Mouse (Mus musculus): ENCODE results near the gene Acox2. TPM values are rescaled to one million over a fixed set of nuclear protein-coding genes. Genes with fewer than 3 reads are reported as not detected.
A peak's percentile ranks its signal among the peaks of the same experiment; 100 is the strongest.

Acox2 gene
- polyA plus RNA-seq, 1 experiment: 1.3 TPM

DNA sequence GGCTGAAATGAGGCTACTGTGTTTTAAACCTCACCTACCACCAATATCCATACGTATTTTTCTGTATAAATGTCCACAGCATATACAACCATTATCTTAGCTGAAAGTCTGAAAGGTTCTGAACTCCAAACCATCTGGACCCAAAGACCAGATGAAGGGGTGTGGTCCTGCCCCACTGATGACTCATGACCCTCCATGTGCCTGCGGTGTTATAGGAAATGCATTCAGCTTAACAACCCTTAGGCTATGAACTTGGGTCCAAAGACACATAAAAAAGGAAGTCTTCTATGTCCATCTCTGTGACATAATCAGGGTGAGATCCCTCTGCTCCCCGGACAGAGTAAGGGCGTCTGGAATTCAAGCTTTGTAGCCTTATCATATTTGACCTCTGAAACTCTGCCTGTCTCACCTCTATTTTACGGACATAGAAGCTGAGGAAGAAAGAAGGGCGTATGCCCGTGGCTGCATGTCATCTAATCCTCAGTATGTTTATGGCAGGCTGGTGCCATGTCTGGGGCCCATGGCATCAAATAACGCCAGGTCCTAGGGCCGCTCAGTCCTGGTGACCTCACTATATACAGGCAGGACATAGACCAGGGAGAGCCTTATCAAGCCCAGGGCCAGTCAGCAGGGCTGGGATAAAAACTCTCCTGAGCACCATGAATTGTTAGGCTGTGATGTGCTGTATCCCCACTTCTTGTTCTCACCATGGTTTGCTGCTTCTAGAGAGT is 8.8 kb downstream of the Acox2 start:
- DNase-seq (ENCODE audit: low read depth): no peak

DNA sequence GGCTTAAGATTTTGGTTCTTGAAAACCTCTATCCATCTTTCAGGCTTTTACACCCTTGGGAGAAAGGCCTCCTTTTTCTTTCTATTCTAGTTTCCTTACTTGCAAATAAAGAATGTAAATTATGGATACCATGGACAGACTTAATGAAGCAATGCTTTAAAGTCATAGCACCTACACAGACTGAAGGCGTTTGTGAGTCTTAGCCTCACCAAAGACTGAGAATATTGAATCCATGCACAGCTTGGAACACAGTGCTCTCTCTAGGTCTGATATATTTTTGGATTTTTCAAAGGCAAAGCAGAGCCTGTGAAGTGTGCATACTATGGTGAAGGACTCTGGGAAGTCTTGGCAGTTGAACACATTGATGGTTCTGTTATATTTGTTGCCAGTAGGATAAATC is 9.9 kb downstream of the Acox2 start:
- no peak for DNase-seq (ENCODE audit: low read depth)

DNA sequence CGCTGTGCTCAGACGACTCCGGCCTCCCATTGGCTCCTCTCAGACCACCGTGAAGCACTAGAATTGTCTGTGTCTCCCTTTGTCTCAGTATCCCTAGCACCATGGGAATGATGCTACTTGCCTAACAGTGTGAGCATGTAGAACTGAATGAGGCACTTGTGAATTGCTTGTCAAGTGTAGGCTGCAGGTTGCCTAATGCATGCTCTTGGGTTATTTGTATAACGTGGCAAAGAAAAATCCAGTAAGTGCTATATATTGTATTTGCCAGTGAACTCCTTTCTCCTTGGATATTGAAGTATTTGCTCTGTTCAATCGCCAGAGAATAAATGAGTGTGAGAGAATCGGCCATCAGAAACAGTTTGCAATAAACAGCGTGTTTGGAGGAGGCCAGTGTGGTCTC is 12.3 kb downstream of the Acox2 start:
- no peak for DNase-seq (ENCODE audit: low read depth)

DNA sequence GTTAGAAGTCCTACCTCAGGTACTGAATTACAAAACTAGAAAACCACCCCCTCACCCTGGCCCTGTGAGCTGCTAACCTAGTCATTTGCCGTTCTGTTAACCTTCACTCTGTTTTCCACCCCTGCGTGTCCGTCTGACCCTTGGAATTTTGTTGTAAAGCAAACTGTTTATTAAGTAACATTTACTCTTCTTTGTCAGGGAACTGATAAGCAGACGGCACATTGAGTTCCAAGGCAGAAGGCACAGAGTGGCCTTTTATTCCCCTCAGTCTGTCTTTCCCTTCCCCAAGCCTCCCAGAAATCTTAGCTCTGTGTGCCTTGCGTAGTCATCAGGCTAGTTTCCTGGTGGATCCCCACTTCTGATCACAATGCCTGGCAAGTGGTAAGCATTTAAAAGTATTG is 14.9 kb downstream of the Acox2 start:
- no peak for DNase-seq (ENCODE audit: low read depth)

DNA sequence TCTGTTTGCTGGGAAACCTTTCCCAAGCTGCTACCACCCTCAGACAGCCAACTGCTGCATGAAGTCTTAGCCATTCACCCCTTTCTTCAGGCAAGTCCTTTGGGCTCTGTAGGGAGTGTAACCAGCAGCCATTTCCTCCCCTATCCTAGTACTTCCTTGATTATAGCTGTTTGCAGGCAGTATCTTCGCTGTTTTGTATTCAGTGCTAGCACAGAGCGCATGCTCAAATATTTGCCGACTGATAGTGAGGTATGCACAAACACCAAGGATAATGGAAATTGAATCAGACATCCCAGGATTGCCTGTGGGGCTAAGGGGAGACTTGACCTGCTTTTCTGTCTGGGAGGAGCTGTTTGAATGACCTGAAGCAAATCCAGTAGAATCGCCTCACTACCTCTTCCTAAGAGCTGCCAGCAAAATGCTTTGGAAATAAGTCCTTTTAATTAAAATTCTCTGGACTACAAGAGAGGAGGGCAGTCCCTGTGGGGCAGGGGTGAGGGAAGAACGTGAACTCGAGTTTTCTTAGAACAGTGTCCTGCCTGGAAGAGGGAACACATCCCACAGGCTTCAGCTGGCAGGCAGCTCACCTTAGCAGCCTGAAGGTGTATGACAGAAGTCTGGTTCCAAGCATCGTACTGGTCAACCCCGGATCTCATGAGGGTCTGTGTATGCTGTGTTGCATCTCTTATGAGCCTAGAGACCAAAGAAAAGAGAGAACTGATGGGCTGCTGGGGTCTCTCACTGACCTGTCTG is 15.8 kb downstream of the Acox2 start:
- no peak for DNase-seq (ENCODE audit: low read depth)

DNA sequence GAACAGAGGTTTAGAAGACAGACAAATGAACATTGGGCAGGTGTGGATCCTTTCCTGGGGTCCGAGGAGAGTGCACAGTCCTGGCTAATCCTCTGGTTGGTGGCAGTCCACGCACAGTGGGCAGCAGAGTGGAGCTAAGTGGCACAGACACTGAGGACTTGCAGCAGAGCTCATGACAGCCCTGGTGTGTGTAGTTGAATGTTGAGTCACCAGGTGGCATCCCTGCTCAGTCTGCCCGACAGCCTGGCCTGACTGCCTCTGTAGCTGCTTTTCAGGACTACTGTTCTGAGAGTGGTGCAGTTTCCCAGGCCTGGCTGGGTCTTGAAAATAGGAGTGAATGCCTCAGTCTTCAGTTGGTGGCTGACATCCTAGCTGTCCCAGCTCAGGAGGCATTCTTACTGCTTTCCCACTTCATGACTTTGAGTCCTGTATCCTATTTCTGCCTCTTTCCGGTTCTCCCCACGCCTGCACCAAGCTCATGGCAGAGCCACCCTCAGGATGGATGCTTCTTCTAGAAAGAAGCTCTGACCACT is 16.7 kb downstream of the Acox2 start:
- DNase-seq (ENCODE audit: low read depth): no peak

DNA sequence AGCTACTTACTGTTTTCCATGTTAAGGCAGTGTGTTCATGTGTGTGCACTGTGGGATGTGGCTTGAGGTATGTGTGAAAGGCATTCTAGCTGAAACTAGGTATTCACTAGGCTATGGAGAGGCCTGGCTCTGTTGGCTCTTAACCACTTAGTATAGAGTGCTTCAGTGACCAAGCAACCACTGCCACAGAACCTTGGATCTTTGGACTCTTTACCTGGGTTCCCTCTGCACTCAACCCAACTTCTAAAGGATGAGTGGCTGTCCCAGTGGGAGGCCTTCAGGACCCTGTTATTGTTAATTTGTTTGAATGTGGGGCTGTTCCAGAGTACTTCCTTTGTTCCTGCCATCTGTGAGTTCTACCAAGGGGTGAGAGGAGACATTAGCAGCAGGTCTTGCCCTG is 17.3 kb downstream of the Acox2 start:
- DNase-seq (ENCODE audit: low read depth): no peak

DNA sequence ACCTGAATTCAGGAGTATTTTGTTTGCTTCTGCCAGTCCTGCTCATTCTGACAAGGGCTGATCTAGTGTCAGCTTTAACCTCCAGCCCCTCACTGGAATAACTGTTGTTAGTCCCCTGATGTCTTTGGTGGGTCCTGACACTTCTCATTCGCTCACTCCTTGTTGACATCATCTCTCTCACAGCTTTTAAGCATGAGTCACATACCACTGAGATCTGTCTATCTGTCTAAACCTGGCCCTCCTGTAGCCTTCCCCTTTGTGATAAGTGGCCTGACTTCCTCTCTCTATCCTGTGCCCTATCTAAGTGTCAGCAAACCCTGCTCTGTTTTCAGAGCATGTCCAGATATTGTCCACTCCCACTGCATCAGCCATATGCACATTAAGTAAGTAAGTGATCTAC is 25.9 kb downstream of the Acox2 start:
- no peak for DNase-seq (ENCODE audit: low read depth)

DNA sequence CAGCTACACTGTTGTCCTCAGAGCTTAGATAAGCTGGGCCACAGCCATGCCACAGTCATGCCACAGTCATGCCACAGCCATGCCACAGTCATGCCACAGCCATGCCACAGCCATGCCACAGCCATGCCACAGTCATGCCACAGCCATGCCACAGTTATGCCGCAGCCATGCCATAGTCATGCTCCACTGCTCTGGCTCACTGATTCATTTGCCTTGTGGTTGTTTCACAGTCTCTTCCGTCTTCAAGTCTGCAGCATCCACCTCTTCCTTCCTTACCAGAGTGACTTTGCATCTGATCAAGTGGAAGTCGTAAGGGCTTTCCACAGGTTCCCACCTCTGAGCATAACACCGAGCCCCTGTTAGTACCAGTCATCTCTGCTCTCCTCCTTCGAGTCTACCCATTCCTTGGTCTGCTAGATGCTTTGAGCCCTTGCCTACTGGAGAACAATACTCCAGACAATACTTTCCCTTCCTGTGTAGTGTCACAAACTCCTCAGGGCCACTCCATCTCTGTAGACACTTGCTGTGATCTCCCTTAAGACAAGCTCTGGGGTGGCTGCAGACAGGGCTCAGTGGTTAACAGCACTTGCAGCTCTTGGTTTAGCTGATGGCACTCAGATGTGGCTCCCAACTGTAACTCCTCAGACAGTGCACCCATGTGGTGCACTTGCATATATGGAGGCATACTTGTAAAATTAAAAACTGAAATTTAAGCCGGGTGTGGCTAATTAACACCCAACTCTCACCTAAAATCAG is 26.8 kb downstream of the Acox2 start:
- no peak for DNase-seq (ENCODE audit: low read depth)

DNA sequence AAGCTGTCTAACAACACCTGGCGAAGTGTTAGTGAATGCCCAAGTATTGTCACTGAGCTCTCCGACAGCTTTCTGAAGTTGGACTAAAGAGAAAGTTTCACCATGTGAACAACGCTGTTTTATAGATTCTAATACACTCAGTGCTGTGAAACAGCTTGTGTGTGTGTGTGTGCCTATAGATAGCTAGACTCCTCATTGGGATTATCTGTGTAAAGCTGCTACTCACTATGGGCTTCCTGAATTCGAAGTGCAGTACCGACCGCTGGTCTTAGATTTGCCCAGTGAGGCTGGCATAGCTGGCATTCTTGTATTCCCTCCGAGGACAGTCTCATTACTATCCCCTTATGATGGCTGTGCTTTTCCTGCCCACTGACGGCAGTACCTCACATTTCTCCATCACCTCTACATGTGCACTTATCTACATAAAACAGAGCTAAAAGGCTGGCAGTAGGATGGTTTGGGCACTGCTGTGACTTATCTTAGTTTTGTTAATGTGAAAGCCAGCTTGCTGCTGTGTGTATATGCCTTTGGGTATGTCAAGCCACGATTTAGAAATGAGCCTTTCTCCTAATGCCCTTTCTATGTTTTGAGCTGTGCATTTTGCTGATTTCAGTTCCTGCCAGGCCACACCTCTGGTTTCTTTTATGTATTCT is 29.7 kb downstream of the Acox2 start:
- DNase-seq (ENCODE audit: low read depth): no peak

DNA sequence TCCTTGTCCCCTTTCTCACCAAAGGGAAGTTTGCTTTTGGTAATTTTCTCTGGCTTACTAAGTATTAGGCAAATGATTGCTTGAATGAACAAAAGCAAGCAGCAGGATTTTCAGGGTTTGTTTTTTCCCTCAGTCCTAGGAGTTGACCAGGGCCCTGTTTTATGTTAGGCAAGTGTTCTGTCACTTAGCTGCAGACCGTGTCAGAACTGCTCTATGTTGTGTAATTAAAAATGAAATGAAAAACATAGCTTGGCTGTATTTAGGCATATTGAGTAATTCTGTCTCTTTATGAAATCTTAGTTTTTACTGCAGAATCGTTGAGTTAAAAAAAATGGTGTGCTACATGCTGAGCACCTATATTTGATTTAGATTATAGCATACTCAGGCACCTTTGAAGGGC is 34.3 kb downstream of the Acox2 start:
- no peak for DNase-seq (ENCODE audit: low read depth)

DNA sequence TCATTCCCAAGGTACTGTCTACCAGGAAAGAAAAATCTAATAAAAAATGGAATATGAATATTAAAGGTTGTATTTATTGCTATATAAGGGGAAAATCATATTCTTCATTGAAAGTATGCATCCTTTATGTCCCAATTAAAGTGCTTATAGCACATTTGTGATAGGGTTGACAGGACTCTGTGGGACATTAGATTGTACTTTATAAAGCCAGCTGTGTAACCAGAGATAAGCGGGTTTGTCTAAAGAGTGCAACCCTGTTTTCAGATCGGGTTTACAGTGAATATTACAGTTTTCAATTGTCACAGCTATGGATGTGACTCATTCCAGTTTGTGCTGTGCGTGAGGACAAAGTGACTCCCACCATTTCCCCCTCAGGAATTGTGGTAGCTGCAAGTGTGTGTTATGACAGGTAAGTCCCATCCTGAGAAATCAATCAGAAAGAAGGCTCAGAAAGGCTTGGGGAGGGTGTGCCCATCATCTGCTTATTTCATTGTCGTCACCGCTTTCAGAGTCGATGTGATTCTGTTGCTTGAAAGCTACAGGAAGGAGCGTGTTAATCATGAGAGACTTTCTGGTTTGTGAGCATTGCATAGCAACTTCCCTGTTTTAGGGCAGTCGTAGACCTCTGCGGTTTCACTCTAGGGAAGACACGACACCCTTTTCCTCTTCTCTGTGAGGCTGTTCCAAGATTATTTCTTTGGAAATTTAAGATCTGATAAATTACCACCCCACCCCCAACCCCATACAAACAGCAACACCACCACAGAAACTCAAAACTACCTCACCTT is 35.5 kb downstream of the Acox2 start:
- no peak for DNase-seq (ENCODE audit: low read depth)

DNA sequence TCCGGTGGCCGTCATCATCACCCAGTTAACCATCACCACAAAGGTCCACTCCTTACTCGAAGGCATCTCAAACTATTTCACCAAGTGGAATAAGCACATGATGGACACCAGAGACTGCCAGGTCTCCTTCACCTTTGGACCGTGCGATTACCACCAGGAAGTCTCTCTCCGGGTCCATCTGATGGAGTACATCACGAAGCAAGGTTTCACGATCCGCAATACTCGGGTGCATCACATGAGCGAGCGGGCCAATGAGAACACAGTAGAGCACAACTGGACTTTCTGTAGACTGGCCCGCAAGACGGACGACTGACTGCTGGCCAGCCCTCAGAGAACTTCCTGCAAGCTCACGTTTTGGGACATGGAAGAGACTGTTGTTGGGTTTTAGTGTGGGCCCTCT is 36.6 kb downstream of the Acox2 start:
- DNase-seq (ENCODE audit: low read depth): no peak

DNA sequence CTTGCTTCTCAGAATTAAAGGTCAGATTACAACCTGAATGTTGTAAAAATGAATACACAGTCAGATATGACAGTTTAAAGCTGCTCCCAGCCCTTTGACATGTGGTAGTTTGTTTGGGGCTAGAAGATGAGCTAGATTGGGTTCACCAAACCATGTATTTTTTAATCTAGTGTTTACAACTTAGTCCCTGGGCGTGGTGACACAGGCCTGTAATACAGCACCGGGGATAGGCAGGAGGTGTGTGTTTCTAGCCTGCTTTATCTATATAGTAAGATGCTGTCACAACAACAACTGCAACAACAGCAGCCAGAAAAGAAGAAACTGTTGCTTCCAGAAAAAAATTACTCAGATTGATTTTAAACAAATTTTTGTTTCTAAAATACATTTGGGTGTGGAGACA is 38.2 kb downstream of the Acox2 start:
- no peak for DNase-seq (ENCODE audit: low read depth)

DNA sequence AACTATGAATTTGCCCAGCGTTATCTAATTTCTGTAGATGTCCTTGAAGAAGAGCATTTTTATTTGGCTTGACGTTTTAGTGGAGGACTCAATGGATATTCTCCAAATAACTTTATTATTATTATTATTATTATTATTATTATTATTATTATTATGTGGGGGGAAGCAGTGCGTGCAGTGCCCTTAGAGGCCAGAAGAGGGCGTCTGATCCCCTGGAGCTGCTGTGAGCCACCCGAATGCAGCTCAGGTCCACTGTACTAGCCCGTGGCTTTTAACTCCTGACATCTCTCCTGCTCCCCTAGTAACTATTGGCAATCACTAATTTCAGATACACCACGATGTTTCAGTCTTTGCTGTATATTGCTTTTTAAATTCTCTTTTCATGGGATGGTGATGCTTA is 38.8 kb downstream of the Acox2 start:
- no peak for DNase-seq (ENCODE audit: low read depth)

DNA sequence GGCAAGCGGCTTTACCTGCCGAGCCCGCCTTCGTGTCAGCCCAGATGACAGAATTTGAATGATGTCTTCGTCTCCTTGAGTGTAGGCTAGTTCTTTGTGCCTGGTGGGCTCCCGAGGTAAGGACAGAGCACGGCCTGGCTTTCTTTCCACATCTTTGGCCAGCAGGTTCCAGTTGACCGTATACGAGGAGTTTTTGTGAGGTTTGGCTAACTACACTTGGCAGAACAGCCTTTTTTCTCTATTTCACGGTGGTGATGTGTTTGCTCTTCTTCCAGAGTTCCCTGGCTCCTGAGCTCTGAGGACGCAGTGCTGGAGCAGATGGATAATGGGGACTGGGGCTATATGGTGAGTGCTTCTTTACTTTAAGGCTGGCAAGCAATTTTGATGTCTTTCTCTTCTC is 39.3 kb downstream of the Acox2 start:
- no peak for DNase-seq (ENCODE audit: low read depth)

DNA sequence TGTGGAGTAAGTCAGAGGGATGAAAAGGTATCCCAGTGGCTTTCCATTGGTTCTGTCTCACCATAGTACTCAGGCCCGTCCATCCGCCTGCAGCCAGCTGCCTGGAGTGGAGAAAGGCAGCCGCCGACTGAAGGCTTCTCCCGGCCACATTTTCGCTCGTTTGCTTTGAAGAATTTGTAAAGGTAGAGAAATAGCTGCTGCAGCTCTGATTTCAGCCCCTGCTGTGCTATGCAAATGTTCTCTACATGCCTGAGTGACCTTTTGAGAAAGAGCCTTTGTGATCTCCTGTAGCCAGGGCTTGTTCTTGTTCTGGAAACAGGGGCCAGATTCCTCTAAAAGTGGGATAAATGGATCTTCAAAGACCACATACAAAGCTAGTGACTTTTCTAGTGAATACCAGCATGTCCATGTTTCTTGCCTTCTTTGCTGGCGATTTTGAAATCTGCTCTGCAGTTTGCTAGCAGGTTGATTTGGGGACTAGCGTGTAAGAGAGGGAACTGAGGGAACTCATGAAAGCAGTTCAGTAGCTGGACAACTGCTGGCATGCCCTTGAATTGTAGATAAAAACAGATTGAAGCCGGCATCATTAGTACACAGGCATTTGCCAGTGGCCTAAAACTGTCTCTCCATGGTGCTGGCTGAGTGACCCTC is 40.3 kb downstream of the Acox2 start:
- no peak for DNase-seq (ENCODE audit: low read depth)

DNA sequence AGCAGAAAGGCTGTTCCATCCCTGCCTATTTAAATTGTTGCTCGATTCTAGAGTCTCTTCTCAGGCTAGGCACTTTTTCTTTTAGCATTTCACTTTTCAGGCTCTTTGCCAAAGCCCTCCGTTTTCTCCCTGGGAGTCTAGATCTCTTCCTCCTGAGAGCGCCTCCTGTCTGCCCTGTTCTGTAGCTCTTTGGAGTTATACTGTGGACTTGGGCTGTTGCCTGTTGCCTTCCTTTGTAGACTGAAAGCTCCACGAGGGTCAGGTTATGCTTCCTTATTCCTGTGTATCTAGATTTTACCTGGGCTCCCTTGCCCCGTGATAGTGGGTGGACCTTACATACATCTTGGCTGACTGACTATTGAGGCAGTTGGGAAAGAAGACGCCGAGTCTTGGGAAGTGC is 40.9 kb downstream of the Acox2 start:
- DNase-seq (ENCODE audit: low read depth): no peak

DNA sequence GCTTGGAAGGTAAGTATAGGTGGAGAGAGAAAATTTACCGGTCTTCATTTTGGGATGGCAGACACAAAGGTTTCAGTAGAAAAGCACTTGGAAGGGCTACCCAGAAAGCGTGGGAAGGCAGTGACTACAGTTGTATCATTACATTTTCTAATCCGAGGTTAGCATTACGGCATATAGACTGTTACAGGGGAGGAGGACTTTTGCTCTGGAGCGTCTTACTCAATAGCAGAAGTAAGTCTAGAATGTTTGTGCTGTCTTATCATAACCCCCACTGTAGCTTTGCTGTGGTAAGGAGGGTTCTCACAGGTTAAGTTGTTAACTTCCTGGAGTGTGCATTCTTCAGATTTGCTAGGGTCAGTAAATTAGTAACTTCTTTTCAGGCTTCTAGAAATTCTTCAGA is 43.1 kb downstream of the Acox2 start:
- DNase-seq (ENCODE audit: low read depth): peak; percentile 56

DNA sequence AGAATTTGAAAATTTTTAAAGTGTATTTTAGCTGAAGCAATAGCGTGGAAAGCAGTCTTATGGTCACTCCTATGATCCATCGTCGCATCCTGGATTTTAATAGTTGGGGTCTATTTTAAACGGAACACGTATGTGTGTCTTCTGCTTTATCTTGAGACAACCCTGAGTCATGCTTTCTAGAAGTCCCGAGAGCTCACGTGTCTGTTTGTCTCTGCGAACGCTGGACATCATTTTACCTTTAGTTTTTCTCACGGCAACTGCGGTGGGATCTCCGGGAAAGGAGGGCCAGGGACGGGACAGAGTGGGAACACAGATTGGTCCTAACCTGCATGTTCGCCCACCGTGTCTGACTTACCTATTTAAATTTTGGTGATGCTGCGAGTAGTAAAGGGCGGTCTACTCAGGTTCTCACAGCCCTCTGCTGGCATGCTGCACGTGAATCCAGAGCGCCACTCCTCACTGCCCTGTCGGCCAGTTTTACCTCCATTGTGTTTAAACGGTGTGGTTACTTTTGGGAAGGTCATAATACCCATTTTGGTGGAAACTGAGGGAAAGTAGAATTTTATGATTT is 43.9 kb downstream of the Acox2 start:
- DNase-seq (ENCODE audit: low read depth): no peak
